Mouse (Mus musculus): ENCODE results near the gene Myo18a. TPM values are rescaled to one million over a fixed set of nuclear protein-coding genes. Genes with fewer than 3 reads are reported as not detected.

Myo18a gene
- total RNA-seq, 2 experiments from 2014 or later: 252 to 259 TPM

DNA sequence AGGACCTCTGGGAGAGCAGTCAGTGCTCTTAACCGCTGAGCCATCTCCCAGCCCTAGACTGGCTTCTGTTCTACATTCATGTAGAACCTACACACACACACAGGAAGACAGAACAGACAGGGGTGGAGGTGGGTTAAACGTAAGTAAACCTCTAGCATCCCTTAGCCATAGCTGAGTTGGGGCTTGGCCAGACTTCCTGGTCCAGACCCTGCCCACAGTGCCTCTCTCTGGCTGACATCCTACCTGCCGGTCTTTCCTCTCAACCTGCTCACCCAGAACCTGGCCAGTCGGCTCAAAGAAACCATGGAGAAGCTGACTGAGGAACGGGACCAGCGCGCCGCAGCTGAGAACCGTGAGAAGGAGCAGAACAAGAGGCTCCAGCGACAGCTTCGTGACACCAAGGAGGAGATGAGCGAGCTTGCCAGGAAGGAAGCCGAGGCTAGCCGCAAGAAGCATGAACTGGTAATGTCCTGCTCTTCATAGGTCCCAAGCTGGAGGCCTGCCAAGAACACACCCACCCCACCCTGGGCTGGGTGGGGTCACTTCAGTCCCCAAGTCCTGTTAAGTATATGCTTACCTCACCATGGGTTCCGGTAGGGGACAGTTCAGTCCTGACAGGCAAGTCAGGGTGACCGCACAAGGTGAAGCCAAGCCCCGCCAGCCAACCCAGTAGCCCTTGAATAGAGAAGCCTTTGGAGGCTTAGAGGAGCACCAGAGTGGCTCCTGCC lies 90.1 kb downstream of the Myo18a start:
- DNase-seq: no peak
- intact Hi-C loops (cut with DNase I): no loop called here

- no peak for DNase-seq
- intact Hi-C loops (cut with DNase I): no loop called here
Observed at GRCm38 (mm10) chr11:77854641-77855040, 91.6 kb downstream of the Myo18a start.

DNA sequence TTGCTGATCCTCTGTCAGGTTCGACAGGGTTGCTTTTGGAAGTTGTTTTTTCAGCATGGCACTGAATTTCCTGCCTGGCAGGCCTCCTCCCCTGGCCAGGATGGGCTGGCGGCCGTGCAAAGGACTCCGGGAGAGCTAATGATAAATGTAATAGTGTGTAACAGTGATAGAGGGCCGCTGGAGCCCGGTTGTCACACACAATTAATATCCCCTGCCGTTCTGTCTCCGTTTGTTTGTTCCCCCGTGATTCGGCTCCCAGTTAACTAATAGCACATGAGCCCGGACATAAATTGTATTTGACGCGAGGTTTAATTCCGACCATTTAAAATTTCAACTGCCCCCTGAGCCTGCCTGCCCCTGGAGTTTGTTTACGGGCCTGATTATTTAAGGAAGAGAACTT lies 92.3 kb downstream of the Myo18a start:
- intact Hi-C loops (cut with DNase I): no loop called here
- DNase-seq: no peak

DNA sequence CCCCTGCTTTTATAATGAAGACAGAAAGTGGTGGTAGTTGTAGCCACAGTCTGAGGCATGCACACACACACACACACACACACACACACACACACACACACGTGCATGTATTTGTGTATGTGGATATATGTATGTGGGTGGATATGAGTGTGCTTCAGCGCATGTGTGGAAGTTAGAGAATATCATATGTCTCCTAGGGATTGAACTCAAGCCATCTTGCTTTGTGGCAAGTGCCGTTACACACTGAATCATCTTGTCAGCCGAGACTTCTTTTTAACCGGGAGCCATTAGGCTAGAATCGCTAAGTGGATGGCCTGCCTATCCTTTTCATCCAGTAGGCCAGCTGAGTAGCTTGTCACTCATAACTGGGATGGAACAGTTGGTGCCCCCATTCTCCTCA lies 94.0 kb downstream of the Myo18a start:
- no peak for DNase-seq
- intact Hi-C loops (cut with DNase I): no loop called here

GRCm38 (mm10) chr11:77858589-77858988 lies 95.5 kb downstream of the Myo18a start:
- intact Hi-C loops (cut with DNase I): no loop called here

DNA sequence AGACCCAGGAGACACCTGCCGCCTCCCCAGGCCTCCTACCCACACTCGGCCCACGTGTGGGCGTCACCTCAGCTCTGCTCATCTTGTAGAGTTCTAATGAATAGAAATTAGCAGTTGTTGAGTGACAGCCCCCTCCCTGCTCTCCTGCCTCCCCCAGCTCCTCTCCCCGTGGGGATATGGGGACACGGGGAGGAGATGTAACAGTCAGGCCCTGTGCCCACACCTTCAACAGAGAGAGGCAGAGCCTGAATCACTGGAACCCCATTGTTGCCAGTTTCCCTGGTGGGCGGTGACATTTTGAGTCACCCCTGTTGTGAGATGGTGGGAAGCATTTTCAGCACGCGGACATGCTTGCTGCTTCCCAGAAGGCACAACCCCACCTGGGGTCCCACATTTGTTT lies 97.9 kb downstream of the Myo18a start:
- DNase-seq: no peak
- intact Hi-C loops (cut with DNase I): no loop called here

More at GRCm38 (mm10) chr11:77858589-77858988, 95.5 kb downstream of the Myo18a start:
- no peak for DNase-seq

DNA sequence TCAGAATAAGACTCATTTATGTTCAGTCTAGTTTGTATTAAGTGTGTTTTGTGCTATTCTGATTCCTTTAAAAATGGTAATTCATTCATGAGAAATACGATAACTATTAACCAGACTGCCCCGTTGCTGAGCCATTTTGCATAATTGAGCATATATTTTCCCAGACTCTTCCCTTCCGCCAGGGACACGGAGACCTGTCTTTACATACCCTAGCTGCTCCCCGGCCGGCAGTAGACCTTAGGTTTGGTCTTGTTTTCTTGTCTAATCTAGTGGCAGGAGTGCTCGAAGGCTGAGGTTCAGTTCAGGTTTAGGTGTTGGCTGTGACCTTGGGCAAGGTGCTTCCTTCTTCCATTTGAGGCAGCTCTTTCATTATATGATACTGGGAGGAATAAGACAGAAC lies 99.8 kb downstream of the Myo18a start:
- DNase-seq: no peak
- intact Hi-C loops (cut with DNase I): no loop called here

- DNase-seq: no peak
Observed at GRCm38 (mm10) chr11:77864771-77865170, 101.7 kb downstream of the Myo18a start.

DNA sequence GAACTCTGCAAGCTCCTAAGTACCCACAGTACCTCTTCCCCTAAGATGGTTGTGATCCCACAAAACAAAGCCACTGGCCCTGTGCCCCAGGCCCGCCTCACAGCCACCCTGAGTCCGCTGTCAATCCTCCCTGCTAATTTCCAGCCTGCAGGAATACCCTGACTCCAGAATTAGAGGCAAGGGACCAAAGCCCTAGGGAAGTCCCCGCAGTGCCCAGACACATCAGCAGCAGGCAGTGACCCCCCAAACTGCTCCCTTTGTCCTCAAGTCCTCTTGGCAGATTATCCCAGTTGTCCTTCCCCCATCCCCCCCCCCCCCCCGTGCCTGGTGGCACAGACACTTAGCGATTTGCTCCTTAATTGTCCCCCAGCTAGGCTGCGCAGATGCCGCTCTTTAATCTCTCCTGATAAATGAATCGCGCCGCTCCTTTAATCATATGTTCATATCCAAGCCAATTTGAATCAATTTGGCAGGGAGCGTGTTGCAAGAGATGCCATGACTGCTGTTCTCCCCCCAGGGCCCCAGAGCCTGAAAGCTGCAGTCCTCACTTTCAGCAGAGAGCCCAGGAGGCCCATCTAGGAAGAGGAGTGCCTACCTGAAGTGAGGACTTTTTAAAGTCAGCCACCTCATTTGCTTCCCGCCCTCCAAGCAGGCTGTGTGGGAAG lies 104.5 kb downstream of the Myo18a start:
- intact Hi-C loops (cut with DNase I): no loop called here

More at GRCm38 (mm10) chr11:77864771-77865170, 101.7 kb downstream of the Myo18a start:
- intact Hi-C loops (cut with DNase I): no loop called here

GRCm38 (mm10) chr11:77871436-77871835 lies 108.4 kb downstream of the Myo18a start:
- DNase-seq: peak in 1 of 2 experiments; percentile 33
- intact Hi-C loops (cut with DNase I): no loop called here

More for the DNA sequence above, 104.5 kb downstream of the Myo18a start:
- no peak for DNase-seq

GRCm38 (mm10) chr11:77872236-77872635 lies 109.2 kb downstream of the Myo18a start:
- no peak for DNase-seq
- intact Hi-C loops (cut with DNase I): no loop called here

- no peak for DNase-seq
- intact Hi-C loops (cut with DNase I): no loop called here
Observed at GRCm38 (mm10) chr11:77872685-77873084, 109.6 kb downstream of the Myo18a start.

DNA sequence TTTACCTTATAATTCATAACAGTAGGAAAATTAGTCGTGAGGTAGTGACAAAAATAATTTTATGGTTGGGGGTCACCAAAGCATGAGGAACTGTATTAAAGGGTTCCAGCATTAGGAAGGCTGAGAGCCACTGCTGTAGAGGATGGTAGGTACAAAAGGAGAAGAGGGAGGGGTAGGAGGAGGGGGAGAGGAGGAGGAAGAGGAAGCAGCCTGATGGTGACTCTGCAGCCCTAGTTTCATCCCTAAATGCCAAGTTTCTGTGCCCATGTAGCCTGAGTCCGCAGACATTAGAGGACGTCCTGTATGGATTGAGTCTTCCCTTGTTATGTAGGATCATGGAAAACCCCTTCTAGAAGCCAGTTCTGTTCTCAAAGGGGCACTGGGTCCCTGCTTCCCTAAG lies 110.1 kb downstream of the Myo18a start:
- DNase-seq: no peak
- intact Hi-C loops (cut with DNase I): no loop called here

DNA sequence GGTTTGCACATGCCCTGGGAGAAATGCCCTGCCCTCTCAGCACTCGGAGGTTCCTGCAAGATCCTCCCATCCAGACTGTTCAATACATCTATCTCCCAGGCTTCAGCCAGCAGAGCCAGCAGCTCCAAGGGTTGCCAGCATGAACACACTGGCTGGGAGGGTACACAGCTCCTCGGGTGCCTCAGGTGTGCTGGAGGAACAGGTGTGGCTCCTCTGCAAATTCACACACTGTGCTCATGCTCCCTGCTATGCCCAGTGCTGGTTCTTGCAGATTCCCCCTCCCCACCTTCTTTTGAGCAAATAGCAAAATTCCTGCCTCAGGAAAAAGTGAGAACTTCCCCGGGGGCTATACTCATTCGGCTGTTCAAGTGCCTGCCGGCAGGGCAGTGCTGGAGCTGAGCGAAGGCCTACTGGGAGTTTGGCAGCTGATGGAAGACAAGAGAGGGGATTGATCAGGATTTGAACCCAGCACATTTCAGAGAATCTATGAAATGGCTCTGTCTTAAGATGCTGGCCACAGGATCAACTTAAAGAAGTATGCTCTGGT lies 111.7 kb downstream of the Myo18a start:
- DNase-seq: no peak
- intact Hi-C loops (cut with DNase I): no loop called here

DNA sequence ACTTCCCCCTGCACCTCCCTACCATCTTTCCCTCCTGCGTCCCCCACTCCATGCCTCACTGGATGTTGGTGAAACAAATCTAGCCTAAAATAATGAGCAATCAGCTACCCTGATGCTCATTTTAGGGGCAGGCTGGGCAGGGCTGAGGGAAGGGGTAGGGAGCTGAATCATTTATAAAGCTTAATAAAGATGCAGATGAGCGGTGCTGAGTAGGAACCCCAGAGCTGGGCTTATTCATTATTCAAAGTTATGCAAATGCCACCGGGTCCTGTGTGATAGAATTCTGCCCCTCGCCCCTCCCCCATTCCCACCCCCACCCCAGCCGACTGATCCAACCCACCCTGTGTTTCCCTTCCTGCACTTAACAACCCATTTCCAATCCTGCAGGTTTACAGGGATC lies 112.2 kb downstream of the Myo18a start:
- DNase-seq: no peak
- intact Hi-C loops (cut with DNase I): no loop called here

GRCm38 (mm10) chr11:77875847-77876759 lies 113.1 kb downstream of the Myo18a start:
- intact Hi-C loops (cut with DNase I): no loop called here
- DNase-seq: peak in 1 of 2 experiments; percentile 45

GRCm38 (mm10) chr11:77876760-77877148 lies 113.7 kb downstream of the Myo18a start:
- no peak for DNase-seq
- intact Hi-C loops (cut with DNase I): no loop called here

DNA sequence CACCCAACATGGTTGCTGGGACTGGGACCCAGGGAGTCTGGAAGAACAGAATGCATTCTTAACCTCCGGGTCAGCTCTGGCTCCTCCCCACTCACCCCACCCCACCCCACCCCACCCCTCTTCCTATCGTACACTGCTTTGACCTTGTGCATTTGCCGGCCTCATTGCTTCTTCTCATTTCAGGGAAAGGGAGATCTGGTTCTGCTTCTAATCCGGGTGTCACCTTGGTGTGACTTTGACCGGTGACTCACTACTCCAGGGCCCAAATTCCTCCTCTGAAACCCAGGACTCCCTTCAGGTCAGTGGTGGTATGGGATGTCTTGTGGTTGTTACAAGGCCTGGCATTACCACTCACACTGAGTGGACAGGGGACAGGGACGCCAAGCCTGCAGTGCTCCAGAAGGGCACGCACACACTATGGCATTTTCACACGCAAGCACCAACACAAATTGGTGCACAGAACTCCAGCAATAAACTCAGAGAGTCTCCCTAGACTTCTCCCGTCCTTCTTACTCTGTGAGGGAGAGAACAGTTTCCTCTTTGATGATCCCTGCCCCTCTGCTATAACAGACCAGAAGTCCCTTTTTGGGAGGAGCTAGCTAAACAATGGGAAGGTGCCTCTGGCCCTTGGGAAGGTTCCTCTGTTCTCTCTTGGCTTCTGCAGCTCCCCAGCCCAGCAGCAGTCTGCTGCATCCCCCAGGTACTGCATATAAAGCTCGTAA lies 121.6 kb downstream of the Myo18a start:
- intact Hi-C loops (cut with DNase I): no loop called here
- no peak for DNase-seq

GRCm38 (mm10) chr11:77885246-77885575 lies 122.2 kb downstream of the Myo18a start:
- no peak for DNase-seq
- intact Hi-C loops (cut with DNase I): no loop called here

DNA sequence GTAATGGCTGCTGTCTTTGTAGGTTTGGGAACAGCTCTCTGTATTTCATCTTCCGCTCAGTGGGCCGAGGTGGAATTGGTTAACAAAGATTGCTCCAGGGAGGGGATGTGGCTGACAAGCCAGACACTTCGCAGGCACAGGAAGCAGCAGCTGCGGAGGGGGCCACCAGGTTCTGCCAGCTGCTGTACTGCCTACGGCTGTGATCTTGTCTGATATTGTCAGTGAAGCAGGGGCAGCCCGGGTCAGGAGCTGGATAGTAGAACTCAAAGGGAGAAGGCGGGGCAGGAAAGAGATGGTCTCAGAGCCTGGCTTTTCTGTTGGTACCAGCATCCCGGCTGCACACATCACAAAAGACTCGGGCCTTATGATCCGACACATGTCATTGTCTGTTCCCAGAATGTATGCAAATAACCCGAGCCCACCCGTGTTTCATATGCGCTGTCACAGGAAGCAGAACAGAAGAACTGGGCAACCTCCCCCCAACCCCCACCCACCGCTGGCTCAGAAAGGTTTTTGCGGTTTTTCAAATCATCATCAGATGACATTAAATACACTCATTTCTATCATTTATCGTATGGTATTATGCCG lies 124.4 kb downstream of the Myo18a start:
- intact Hi-C loops (cut with DNase I): no loop called here
- DNase-seq: no peak

All from heart, postnatal 14 days (tissue).